Mouse (Mus musculus) testis, adult 2 months (tissue): Measurements from ENCODE around the gene Sec24c. TPM values are rescaled to one million over a fixed set of nuclear protein-coding genes. Genes with fewer than 3 reads are reported as not detected.
"Not testable (repeated sequence)": the region's sequence is repeated elsewhere in the genome, so short reads cannot be mapped to it uniquely, and the experiment has no call there.

ENCODE experiments used
- H3K27ac ChIP-seq: fragments of 200-500 bp; 2 replicates; pipeline ENCODE4 v1.5.1; 2012; ENCODE audit warnings: low read depth, low read length; ENCODE audit not compliant: control insufficient read depth, insufficient read depth
- H3K27me3 ChIP-seq: fragments of 200-500 bp; 2 replicates; pipeline ENCODE4 v1.6.1; 2012; ENCODE audit warnings: mild to moderate bottlenecking, low read length, moderate library complexity; ENCODE audit not compliant: control insufficient read depth, insufficient read depth
- H3K36me3 ChIP-seq: fragments of 200-500 bp; 2 replicates; pipeline ENCODE4 v1.6.1; 2012; ENCODE audit warnings: mild to moderate bottlenecking, low read length; ENCODE audit not compliant: control insufficient read depth, insufficient read depth
- H3K4me1 ChIP-seq: fragments of 200-500 bp; 2 replicates; pipeline ENCODE4 v1.6.1; 2012; ENCODE audit warnings: low read length; ENCODE audit not compliant: control insufficient read depth, insufficient read depth
- H3K4me3 ChIP-seq: fragments of 200-500 bp; 2 replicates; pipeline ENCODE4 v1.5.1; 2012; ENCODE audit warnings: low read depth, mild to moderate bottlenecking, low read length, moderate library complexity, mixed read lengths; ENCODE audit not compliant: control insufficient read depth
- CTCF ChIP-seq: fragments of 200-500 bp; IDR thresholded peaks from 2 replicates; pipeline ENCODE4 v1.5.1; 2012; ENCODE audit warnings: low read depth, mild to moderate bottlenecking, inconsistent platforms, low read length, moderate library complexity; ENCODE audit not compliant: control insufficient read depth, insufficient read depth, insufficient replicate concordance
- POLR2A ChIP-seq: fragments of 200-500 bp; IDR thresholded peaks from 2 replicates; pipeline ENCODE4 v1.6.1; 2012; ENCODE audit warnings: low read depth, mild to moderate bottlenecking, inconsistent platforms, low read length, moderate library complexity; ENCODE audit not compliant: control insufficient read depth
- polyA plus RNA-seq: library from polyadenylated mRNA; depleted of rRNA; stranded (reverse); fragments of >200 nt; gene quantifications from 2 replicates; pipeline ENCODE4 v1.2.3, GENCODE M21; 2012; rRNA removed

Sec24c gene
- 78.2 and 80.7 TPM in 2 replicates for polyA plus RNA-seq

DNA sequence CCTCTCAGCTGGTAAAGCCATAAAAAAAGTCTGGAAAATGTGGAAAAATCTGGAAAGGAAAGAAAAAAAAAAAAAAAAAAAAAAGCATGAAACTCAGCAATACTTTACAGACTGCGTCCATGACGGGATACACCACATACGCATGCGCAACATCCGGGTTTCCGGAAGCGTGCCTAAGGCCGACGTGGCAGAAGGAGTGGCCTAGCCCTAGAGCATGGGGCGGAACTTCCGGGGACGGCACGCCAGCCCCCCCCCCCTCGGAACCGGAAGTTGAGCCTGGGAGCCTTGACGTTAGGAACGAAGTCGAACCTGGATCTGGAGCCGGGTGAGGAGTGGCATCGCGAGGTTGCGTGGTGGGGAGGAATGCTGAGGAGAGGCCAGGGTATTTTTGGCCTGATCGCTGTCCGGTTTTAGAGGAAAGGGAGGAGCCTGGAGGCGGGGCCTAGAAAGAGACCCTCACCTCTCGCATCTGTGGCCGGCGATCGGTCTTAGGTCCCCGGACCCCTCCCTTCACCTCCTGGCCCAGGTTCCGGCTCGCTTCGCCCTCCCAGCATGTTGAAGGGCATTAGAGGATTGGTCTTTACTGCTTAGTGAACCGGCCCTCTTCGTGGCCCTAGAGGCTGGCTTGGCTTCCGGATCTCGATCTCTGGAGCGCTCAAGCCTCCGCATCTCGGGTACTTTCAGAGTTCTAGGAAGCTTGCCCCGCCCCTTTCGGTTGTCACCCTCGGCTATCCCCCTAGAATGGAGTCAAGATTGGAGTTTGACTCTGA is at the start of gene Sec24c:
Sec24c (plus strand) TSS at position 245 of the 770 bp plus-strand sequence.
- no peaks in the 10 kb centered on the region for H3K4me1 ChIP-seq
- H3K27me3 ChIP-seq: no peaks in the 10 kb centered on the region
- peak within 1 kb of the TSS; percentile 96 for H3K27ac ChIP-seq
- peak within 1 kb of the TSS; percentile 99 for H3K4me3 ChIP-seq
- TF ChIP-seq POLR2A (peak; percentile 70), CTCF (0 out of 2 replicates have a peak, but pooled peaks have one; percentile 2)
- H3K36me3 ChIP-seq: peaks cover 1% of the 10 kb centered on the region

DNA sequence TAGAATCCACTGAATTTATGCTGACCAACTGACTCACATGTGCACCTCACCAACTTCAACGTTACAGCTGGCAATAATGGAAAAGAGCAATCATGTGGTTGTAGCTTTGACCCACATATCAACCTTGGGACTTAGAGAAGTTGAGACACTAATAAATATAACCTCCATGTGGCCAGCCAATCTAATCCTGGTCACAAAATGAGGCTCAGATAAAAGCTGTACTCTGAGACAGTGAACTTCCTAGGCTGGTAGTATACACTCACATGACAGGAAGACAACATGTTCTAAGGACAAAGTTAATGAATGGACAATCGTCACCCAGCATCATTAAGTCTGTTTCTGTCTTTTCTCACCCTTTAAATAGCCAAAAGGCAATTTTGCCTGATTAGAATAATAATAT is 47.7 kb upstream of the Sec24c start:
- H3K4me3 ChIP-seq: no peak overlapping the region
- H3K27ac ChIP-seq: no peak overlapping the region
- no peaks in the 10 kb centered on the region for H3K4me1 ChIP-seq
- H3K36me3 ChIP-seq: no peaks in the 10 kb centered on the region
- TF ChIP-seq CTCF (no peak), POLR2A (no peak)
- no peaks in the 10 kb centered on the region for H3K27me3 ChIP-seq

DNA sequence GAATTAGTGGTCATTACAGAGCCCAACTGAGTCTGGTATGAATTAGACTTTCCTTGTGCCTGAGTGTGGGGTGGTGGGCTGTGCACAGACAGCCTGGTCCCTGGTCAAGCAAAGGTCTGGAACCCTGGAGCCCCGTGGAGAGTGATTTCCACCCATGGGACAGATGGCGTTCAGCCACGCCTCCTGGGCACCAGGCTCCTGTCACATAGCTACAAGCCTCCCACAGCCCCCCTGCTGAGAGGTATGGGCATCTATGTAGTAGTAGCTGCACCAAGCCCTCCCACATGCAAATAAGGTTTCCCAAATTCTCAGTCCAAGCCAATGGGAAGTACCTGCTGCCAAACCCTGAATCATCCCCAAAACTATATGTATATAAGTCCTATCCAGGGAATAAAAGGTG is 47.1 kb upstream of the Sec24c start:
- H3K27me3 ChIP-seq: no peaks in the 10 kb centered on the region
- no peak overlapping the region for H3K4me3 ChIP-seq
- no peaks in the 10 kb centered on the region for H3K36me3 ChIP-seq
- no peaks in the 10 kb centered on the region for H3K4me1 ChIP-seq
- no peak overlapping the region for H3K27ac ChIP-seq
- no peak for TF ChIP-seq POLR2A
- TF ChIP-seq CTCF: no peak

DNA sequence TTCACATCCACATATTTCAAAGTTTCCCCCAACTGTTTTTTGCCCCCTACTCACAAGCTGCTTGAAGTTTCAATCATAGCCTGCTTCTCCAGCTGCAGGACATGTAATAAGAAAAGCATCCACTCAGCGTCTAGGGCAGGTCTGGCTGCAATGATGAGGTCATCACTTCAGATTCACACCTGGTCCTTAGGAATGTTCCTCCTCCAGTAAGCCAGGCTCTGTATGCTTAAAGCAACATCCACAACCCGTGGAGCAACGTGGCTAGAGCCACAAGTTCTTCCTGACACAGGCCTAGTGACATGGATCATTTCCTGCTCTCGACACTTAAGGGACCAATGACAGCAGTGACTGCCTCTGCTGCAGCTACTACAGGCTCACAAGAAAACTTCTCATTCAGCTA is 42.9 kb upstream of the Sec24c start:
- Histone ChIP-seq H3K27ac (no peak overlapping the region), H3K36me3 (no peaks in the 10 kb centered on the region), H3K4me1 (no peaks in the 10 kb centered on the region; the same call in 1 of the 2 replicates), H3K4me3 (no peak overlapping the region), H3K27me3 (no peaks in the 10 kb centered on the region)
- no peak for TF ChIP-seq CTCF
- no peak for TF ChIP-seq POLR2A

DNA sequence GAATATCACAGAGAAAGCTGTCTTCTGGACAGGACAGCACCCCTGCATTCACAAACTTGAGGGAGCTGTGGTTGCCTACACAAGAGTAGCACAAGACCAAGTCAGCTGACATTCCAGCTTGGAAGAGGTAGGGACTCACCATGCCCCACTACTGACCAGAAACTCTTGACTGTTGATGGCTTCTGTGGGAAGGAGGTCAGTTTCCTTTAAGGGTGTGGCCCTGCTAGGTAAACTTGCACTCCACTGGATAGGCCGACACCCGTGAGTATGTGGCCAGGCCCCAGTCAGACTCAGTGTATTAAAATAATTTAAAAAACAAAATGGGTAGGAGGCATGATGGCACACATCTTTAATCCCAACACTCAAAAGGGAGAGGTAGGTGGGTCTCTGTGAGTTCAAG is 38.6 kb upstream of the Sec24c start:
- H3K27me3 ChIP-seq: no peaks in the 10 kb centered on the region
- no peak overlapping the region for H3K4me3 ChIP-seq
- no peak overlapping the region for H3K27ac ChIP-seq
- H3K4me1 ChIP-seq: peaks cover 2% of the 10 kb centered on the region
- no peaks in the 10 kb centered on the region for H3K36me3 ChIP-seq
- no peak for TF ChIP-seq POLR2A
- no peak for TF ChIP-seq CTCF

DNA sequence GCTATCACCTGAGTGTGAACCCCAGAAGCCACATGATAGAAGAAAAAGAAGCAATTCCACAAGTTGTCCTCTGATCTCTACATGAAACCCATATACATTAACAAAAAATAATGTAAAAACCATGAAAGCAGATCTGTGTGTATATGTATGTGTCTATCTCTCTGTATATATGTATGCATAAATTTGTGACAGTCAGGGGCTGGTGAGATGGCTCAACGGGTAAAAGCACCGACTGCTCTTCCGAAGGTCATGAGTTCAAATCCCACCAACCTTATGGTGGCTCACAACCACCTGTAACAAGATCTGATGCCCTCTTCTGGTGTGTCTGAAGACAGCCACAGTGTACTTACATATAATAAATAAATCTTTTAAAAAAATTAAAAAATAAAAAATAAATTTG is 37.1 kb upstream of the Sec24c start:
- H3K27ac ChIP-seq, H3K36me3 ChIP-seq, H3K4me1 ChIP-seq, H3K4me3 ChIP-seq, H3K27me3 ChIP-seq: not testable (repeated sequence)

DNA sequence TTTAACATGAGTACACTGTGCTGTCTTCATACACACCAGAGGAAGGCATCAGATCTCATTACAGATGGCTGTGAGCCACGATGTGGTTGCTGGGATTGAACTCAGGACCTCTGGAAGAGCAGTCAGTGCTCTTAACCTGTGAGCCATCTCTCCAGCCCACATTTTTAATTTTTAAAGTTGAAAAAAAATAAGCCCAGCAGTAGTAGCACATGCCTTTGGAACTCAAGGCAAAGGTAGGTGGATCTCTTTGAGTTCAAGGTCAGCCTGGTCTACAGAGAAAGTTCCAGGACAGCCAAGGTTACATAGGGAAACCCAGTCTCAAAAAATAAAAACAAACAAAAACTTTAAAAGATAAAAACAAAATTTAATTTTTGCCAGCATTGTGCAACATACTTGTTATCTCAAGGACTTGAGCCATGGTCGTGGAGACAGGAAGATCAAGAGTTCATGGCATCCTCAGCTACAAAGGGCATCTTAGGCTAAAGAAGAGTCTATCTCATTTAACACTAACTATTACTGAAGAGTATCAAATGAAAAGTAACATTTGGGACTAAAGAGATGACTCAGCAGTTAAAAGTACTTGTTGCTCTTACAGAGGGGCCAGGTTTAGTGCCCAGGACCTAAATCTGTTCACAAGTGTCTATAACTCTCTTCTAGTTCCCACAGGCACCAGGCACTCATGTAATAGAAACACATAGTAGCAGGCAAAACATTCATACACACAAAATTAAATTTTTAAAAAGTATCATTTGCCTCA is 36.1 kb upstream of the Sec24c start:
- peaks cover 2% of the 10 kb centered on the region for H3K4me1 ChIP-seq
- TF ChIP-seq CTCF: no peak
- TF ChIP-seq POLR2A: no peak
- H3K27ac ChIP-seq: no peak overlapping the region
- peak overlapping the region; percentile 27; the same call in 1 of the 2 replicates for H3K4me3 ChIP-seq
- H3K27me3 ChIP-seq: no peaks in the 10 kb centered on the region
- no peaks in the 10 kb centered on the region for H3K36me3 ChIP-seq

DNA sequence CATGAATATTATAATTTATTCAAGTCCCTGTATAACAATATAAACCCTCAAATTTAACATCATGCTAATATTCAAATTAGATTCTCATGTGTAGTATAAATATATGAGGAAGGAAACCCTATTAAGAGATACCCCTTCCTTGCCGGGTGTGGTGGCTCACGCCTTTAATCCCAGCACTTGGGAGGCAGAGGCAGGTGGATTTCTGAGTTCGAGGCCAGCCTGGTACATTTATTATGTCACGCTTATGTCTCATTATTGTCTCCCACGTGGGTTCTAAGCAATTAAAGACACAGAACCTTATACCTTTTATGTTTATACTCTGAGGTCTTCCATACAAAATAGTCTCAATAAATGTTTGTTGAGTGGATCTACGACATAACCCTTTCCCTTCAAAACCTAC is 35.4 kb upstream of the Sec24c start:
- no peak overlapping the region for H3K27ac ChIP-seq
- no peaks in the 10 kb centered on the region for H3K27me3 ChIP-seq
- peaks cover 2% of the 10 kb centered on the region for H3K4me1 ChIP-seq
- TF ChIP-seq POLR2A (no peak), CTCF (no peak)
- H3K4me3 ChIP-seq: no peak overlapping the region
- H3K36me3 ChIP-seq: no peaks in the 10 kb centered on the region
